Mouse (Mus musculus) olfactory bulb, adult 2 months (tissue): ENCODE data around the gene Thbs2.

Experiments used
- CTCF ChIP-seq: fragments of 200-500 bp; IDR thresholded peaks from 2 replicates; pipeline ENCODE4 v1.5.1; 2012; ENCODE audit warnings: low read depth, mild to moderate bottlenecking, low read length, moderate library complexity; ENCODE audit not compliant: insufficient read depth
- POLR2A ChIP-seq: fragments of 200-500 bp; IDR thresholded peaks from 2 replicates; pipeline ENCODE4 v1.6.1; 2012; ENCODE audit warnings: mild to moderate bottlenecking, low read depth, low read length, moderate library complexity; ENCODE audit not compliant: insufficient read depth

- TF ChIP-seq POLR2A (no peak), CTCF (no peak)
These were observed 17.0 kb upstream of the Thbs2 start for GRCm38 (mm10) chr17:14711032-14711431.
